12 mouse cellular contexts compared by ENCODE assay signal in genomic region chr9:105522063-105522462, GRCm38 (mm10). TPM values are rescaled to one million over a fixed set of nuclear protein-coding genes. Genes with fewer than 3 reads are reported as not detected.
DNase-seq lines count a peak whose midpoint lies in the region; ATAC-seq and TF ChIP-seq lines count a peak whose summit lies in the region.
"Had no signal": no experiment of that assay in that cellular context is flagged by ENCODE, and none has a peak within 500 bp of the region (broad histone marks: within the 10 kb centered on the region; RNA-seq: fewer than 3 reads in every experiment).

No protein-coding gene starts in this region.

- H3K4me2 ChIP-seq in heart, embryonic 15.5 days = peak overlapping the region; percentile 67; the same call in 1 of the 2 replicates
- H3K4me2 ChIP-seq in stomach, postnatal 0 days (replicated peaks; ENCODE audit: low read depth) = no peak overlapping the region
- H3K4me2 ChIP-seq: hindbrain, embryonic 15.5 days had no signal

- H3K36me3 ChIP-seq in heart, embryonic 15.5 days = no peaks in the 10 kb centered on the region
- no peaks in the 10 kb centered on the region for H3K36me3 ChIP-seq in stomach, postnatal 0 days (ENCODE audit: control insufficient read depth, insufficient read depth, low read length)
- H3K36me3 ChIP-seq: hindbrain, embryonic 15.5 days had no signal

- 42% methylated on average over 3 of the region's 3 CpGs for WGBS in heart, embryonic 15.5 days
- 49% methylated on average over 3 of the region's 3 CpGs for WGBS in stomach, postnatal 0 days

- TF ChIP-seq CTCF in stomach, postnatal 0 days (IDR thresholded peaks at IDR 0.05; ENCODE audit: low read depth) = no peak

- no peak for ATAC-seq in heart, embryonic 15.5 days (replicated peaks; ENCODE audit: insufficient number of reproducible peaks, insufficient read depth, low FRiP score, low read depth)
- ATAC-seq in stomach, postnatal 0 days (ENCODE audit: low FRiP score, low TSS enrichment) = no peak
- no peak for ATAC-seq in cerebellum, adult (ENCODE audit: insufficient number of reproducible peaks, low FRiP score, low TSS enrichment)
- ATAC-seq: forebrain, embryonic 14.5 days had no signal

- intact Hi-C loops in heart, postnatal 25 days (cut with DNase I) = no loop called here

- H3K27ac ChIP-seq in heart, embryonic 15.5 days = peak overlapping the region; percentile 90; the same call in 1 of the 2 replicates
- 0 out of 2 replicates have a peak overlapping the region, but pooled peaks have one; percentile 1 for H3K27ac ChIP-seq in stomach, postnatal 0 days (replicated peaks)
- H3K27ac ChIP-seq: hindbrain, embryonic 15.5 days had no signal

- no peak for DNase-seq in heart, postnatal 25 days (ENCODE audit: low spot score)
- peak; percentile 15 for DNase-seq in ovary, adult 18-20 months (ENCODE audit: low spot score)
- no peak for DNase-seq in ovary, postnatal 14 days (ENCODE audit: low spot score)
- peak; percentile 13 for DNase-seq in liver
- DNase-seq in stomach, postnatal 0 days (ENCODE audit: low spot score) = no peak
- DNase-seq in yolk sac, embryonic 10.5 days (ENCODE audit: low spot score) = no peak
- DNase-seq: adrenal gland, postnatal 25 days; lung, postnatal 4 days had no signal

- H3K27me3 ChIP-seq in heart, embryonic 15.5 days = no peaks in the 10 kb centered on the region
- no peaks in the 10 kb centered on the region for H3K27me3 ChIP-seq in stomach, postnatal 0 days (ENCODE audit: control insufficient read depth, insufficient read depth, low read length)
- H3K27me3 ChIP-seq: hindbrain, embryonic 15.5 days had no signal

- no peak for TF ChIP-seq EP300 in stomach, postnatal 0 days (optimal IDR thresholded peaks at IDR 0.05)

- no peak overlapping the region for H3K4me3 ChIP-seq in heart, embryonic 15.5 days
- H3K4me3 ChIP-seq in stomach, postnatal 0 days (ENCODE audit: low read depth, low read length) = no peak overlapping the region
- H3K4me3 ChIP-seq: hindbrain, embryonic 15.5 days had no signal

- no peaks in the 10 kb centered on the region for H3K9me3 ChIP-seq in heart, embryonic 15.5 days (replicated peaks)
- no peaks in the 10 kb centered on the region for H3K9me3 ChIP-seq in stomach, postnatal 0 days (ENCODE audit: control insufficient read depth, low read length)
- H3K9me3 ChIP-seq: hindbrain, embryonic 15.5 days had no signal

- H3K4me1 ChIP-seq in heart, embryonic 15.5 days (replicated peaks) = peaks cover 18% of the 10 kb centered on the region
- 0 out of 2 replicates have a peak, but pooled peaks cover 2% of the 10 kb centered on the region for H3K4me1 ChIP-seq in stomach, postnatal 0 days (replicated peaks; ENCODE audit: control insufficient read depth, insufficient read depth)

- H3K9ac ChIP-seq in heart, embryonic 15.5 days = no peak overlapping the region
- H3K9ac ChIP-seq in stomach, postnatal 0 days (ENCODE audit: low read length) = no peak overlapping the region
- H3K9ac ChIP-seq: hindbrain, embryonic 15.5 days had no signal

RNA-seq across cellular contexts. Expression of gene Atp2c1, which starts 5.1 kb away (rescaled TPM):
- 47.9 and 49.6 TPM in 2 replicates for polyA plus RNA-seq in heart, embryonic 15.5 days (2015; fragmentation: Nextera tagmentation; extraction: Ambion mirVana)
- total RNA-seq in heart, postnatal 25 days (2021) = 10 to 100 TPM; 58.8 to 60.8 TPM
- 33.2 and 36.6 TPM in 2 replicates for polyA plus RNA-seq in stomach, postnatal 0 days (2015; fragmentation: Nextera tagmentation; extraction: Ambion mirVana)

Comparison
In these comparisons a context has a peak if more than half of its experiments do, and no peak if none do; other contexts are left out.
1. DNase-seq: peak in ovary, adult 18-20 months (single experiment) and liver (single experiment); none in heart, postnatal 25 days (single experiment), ovary, postnatal 14 days (single experiment), stomach, postnatal 0 days (single experiment) and yolk sac, embryonic 10.5 days (single experiment).